Mouse (Mus musculus): ENCODE results near the gene 4933409G03Rik. TPM values are rescaled to one million over a fixed set of nuclear protein-coding genes. Genes with fewer than 3 reads are reported as not detected.

Gene 4933409G03Rik
- not detected for polyA plus RNA-seq (2014; fragmentation: Illumina TruSeq; extraction: RNeasy Lipid Tissue Mini Kit (QIAGEN cat#74804))

GRCm38 (mm10) chr2:68582113-68582512 lies at the start of gene 4933409G03Rik:
4933409G03Rik (plus strand) TSS chr2:68582413.

GRCm38 (mm10) chr2:68656186-68656585 lies 74.0 kb downstream of the 4933409G03Rik start, which contains the start of gene 4932414N04Rik:
4932414N04Rik (plus strand) TSS chr2:68656486.

Other genes with a start within 250 kb of the 4933409G03Rik start
- gene Stk39, start 110.1 kb upstream of the 4933409G03Rik start, polyA plus RNA-seq (2014; fragmentation: Illumina TruSeq; extraction: RNeasy Lipid Tissue Mini Kit (QIAGEN cat#74804)): 108 TPM
- gene 4932414N04Rik, start 74.1 kb downstream of the 4933409G03Rik start, polyA plus RNA-seq (2014; fragmentation: Illumina TruSeq; extraction: RNeasy Lipid Tissue Mini Kit (QIAGEN cat#74804)): not detected